Mouse (Mus musculus) c-Kit-positive CD71-positive TER-119-negative erythroid progenitor cells, embryonic 14.5 days (primary cell): ENCODE results near the gene Col4a3.

Experiments used
- DNase-seq: peaks from one replicate; pipeline ENCODE4 v3.0.0-alpha.2; 2013; ENCODE audit warnings: low read depth

Col4a3 gene

DNA sequence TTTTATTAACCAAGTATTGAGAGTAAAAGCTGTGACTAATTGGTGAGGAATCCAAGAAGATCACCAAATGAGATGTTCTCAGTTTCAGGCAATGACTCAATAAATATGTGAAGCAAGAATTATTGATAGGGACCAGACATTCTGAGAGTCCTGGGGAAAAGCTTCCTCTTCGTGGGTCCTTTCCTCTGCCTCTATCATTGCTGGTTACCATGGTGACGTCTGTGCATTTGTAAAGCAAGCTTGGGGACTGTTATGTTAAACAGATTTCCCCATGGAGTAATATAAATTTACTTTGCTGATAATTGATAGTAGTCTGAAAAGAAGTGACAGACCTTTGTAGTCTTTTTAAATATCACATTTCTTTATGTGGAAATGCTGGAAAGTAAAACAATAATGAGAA, 76.8 kb downstream of the Col4a3 start:
- DNase-seq = no peak

DNA sequence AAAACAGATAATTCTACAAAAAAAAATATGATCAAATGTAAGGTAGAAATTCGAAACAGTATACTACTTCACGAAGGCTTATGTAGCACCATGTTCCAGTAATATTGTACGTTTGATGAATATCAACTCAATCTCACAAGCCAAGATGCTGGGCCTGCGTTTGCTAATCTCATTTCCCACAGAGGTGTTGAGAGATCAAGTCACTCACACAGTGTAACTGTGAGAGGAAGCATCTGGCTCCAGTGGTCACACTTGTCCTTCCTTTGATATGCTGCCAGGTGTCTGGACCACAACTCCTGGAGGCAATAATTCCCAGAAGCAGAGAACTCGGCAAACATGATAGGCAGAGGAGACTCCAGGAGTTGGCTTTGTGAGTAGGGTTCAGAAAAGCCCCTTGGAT, 99.6 kb downstream of the Col4a3 start:
- DNase-seq = no peak

DNA sequence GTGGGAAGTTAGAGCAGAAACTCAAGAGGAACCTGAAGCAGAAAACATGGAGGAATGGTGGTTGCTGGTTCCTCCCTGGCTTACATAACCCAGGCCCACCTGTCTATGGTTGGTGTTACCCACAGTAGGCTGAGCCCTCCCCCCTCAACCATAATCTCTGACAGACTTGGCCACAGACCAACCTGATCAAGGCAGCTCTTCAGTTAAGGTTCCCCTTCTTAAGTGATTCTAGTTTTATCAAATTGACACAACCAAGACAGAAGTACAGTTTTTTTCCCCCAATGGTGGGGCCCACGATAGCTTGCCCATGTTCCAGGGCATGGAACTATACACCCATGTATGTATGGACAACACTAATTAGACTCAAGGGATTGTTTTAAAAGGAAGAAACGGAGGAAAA, 100.1 kb downstream of the Col4a3 start:
- no peak for DNase-seq

DNA sequence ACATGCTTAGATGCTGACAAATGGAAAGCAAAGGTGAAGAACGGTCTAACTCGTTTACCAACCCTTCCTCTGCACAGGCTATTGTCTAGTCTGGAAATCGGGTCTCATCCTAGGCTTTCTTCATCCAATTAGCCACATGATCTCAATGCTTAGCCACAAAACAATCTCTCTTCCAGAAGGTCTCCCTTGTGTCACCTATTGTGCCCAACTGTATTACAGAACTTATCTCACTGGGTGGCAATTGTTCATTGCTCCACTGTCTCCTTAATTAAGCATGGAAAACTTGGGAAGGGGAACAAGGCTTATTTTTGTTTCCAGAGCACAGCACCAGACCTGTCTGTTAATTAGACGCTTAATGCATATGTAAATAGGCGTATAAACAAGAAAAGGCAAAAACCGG, 101.2 kb downstream of the Col4a3 start:
- no peak for DNase-seq

DNA sequence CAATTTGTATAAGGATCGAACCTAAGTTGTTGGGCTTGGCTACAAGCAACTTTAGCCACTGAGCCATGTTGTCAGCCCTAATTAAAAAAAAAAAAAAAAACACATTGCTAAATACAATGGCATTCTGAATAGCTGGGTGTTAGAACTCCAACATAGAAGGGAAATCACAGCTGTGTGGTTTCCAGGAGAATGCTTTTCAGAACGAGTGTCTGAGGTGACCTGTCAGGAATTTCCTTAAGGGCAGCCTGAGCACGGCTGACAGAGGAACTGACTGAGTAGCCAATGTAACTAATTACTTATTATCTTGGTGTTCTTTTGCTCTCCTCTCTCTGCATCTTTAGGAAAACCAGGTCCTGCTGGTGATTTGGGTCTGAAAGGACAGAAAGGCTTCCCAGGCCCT, 109.2 kb downstream of the Col4a3 start:
- DNase-seq = no peak

DNA sequence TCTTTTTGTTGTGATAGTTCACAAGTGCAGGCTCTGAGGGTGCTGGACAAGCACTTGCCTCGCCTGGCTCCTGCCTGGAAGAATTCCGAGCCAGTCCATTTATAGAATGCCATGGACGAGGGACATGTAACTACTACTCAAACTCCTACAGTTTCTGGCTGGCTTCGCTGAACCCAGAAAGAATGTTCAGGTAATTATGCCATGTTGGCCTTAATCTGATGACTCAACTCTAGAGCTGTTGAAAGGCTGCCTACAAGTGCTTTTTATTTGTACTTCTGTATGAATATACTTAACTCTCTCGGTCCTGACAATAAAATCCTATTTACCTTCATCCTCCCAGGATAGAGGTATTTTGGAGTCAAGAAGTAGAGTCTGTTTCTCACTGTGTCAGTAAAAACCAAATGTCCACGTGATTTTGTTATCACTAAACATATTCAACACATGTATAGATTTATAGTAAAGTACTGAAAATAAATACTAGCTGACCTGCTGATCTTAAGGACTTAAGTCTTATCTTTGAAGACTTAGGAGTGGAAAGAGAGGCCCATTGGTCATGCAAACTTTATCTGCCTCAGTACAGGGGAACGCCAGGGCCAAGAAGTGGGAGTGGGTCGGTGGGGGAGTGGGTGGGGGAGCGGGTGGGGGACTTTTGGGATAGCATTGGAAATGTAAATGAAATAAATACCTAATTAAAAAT, 131.2 kb downstream of the Col4a3 start:
- DNase-seq = no peak

DNA sequence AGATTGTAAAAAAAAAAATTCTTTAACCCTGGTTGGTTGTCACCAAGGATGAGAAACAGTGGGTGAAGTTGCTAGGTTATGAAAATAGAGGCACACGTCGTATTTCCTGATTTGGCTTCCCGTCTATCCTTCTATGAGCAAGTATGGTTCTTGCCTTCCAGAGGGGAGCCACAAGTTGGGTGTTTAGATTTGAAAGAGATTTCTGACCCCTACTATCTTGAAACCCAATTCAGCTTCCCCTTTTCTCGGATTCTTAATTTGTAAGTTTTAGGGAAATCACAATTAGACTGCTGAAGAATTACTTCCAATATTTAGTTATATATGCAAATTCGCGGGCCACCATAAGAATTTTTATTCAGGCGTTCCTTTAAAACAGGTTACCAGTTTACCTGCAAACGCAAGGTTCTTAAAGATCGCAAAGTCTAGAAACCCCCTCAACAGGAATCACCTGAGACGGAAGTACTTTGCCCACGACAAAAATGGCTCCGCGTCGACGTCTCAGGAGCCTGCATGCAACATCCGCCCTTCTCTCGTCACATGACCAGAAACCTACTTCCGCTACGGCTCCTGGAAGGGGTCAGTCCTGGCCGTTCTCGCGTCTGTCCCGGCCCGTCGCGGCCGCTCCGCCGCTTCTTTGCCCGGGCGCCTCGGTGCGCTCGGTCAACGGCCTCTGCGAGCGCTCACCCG, 137.8 kb downstream of the Col4a3 start, which contains the start of gene Mff:
Gene Mff, plus strand, starts transcription at position 552 of the 687 bp plus-strand sequence.
- peak; percentile 91 for DNase-seq

DNA sequence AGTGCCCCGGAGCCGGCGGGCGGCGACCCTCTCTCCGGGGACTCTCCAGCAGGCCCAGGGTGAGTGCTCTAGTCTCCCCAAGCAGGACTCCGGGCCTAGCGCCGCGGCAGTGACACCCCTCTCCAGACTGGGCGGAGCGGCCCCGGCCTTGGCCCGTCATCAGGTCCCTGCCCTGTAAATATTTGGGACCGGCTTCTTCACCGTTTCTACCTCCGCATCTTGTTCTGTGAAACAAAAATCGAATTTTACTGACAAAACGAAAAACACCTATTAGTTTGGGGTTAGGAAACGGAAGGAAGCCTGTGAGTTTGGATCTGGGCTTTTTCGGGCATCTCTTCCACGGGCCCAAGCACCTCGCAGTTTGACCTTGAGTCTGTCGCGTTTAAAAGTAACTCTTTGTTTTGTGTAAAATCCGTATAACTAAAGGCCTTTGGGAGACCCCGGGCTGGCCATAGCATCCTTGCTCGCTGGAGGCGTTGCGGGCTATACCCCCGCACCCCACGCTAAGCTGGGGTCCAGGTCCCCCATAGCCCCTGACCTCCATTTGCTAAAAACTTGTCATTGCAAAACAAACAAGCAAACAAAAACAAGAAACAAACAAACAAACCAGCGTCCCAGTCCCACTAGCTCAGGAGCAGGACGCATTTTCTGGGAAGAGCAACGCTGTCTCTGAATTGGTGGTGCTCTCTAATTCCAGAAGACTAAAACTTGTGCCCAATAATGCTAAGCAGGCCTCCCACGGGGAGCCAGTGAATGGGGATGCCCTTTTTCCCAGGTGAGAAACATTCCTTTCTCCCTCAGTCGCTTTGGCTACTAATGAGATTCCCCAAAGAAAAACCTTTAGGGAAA, 138.5 kb downstream of the Col4a3 start:
- peak; percentile 63 for DNase-seq

DNA sequence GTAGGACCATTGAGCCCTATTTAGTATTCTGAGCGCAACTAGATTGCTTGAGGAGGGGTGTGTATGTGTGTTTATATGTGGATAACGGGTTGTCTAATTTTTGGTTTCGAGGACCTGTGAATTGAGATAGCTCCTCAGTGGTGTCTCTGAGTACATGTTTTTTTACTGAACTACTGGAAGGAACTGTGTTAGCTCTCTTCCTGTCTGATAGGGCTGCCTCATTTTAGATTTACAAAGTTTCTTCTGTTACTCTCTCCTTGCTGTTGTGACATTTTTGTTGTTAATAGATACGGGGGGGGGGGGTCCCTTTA, 139.1 kb downstream of the Col4a3 start:
- DNase-seq = peak; percentile 64

DNA sequence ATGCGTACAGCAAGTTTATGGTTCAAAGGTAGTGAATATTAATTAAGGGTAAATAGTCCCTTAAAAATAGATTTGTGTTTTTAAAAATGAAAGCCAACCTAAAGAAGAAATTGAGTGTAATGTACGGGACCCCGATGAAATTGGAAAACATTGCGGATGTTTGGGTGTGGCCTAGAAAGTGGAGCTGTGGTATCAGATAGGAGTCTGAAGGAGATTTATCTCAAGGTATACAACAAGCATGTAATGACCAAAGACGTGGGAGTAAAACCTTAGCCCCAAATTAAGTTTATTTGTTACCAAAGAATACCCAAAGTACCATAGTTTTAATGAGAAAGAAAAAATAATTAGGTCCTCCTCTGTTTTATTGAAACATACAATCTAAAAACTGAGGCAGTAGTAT, 139.8 kb downstream of the Col4a3 start:
- no peak for DNase-seq

DNA sequence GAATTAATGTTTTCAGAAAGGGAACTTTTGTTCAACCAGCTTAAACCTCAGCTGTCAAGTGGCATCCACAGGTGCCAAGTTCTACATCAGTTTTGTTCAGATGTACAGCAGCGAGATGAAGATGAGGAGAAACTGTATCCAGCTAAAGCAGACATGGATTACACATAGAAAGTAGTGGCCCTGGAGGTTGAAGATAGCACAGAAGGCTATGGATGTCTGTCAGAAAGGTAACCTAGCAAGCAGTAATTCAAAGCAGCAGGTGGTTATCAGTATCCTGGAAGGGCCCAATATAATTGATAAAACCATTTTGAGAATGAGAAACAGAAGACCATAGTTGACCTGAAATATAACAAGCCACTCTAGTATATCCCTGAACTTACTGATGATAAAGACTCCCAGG, 146.6 kb downstream of the Col4a3 start:
- no peak for DNase-seq

DNA sequence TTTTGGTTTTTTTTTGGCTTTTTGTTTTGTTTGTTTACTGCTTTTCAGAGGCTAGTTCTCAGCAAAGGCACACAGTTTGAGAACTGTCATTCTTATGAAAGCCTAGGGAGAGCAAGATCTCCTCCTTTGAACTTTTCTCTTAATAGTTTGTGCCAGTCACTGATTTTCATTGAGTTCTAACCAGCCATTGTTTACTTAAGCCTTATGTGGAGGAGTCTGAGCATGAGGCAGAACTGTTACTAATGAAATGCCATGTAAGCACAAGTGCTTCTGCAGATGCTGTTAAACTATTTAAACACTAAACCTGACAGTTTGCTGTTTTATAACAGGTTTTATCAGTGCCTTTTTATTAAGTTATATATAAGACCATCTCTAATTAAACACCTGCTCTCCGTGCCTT, 151.3 kb downstream of the Col4a3 start:
- DNase-seq = no peak

DNA sequence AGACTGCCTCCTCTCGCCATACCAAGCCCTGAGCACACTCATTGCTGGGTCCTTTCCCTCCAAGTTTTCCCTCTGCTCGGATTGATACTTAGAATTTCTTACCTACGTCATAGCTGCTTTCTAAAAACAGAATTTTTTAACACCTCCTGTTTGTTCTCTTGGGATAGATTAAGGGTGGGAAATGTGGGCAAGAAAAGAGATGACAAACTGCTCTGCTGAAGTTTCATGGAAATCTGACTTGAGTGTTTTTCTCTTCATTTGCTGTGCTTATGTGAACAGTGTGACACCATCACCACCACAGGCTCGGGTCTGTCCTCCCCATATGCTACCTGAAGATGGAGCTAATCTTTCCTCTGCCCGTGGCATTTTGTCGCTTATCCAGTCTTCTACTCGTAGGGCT, 154.8 kb downstream of the Col4a3 start:
- DNase-seq = no peak

DNA sequence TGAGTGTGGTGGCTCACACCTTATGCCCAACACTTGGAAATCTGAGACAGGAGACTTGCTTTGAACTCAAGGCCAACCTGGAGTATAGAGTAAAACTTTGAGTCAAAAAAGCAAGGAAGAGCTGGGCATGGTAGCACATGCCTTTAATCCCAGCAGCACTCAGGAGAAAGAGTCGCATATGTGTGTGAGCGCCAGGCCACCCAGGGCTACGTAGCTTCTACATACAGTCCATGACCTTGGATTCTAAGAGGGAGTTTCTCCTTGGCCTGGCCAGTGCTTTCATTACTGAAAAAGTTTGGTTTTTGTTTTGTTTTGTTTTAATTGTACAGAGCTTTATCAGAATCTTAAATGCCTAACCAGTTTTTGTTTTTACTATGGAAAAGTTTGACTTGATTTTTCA, 157.2 kb downstream of the Col4a3 start:
- no peak for DNase-seq

DNA sequence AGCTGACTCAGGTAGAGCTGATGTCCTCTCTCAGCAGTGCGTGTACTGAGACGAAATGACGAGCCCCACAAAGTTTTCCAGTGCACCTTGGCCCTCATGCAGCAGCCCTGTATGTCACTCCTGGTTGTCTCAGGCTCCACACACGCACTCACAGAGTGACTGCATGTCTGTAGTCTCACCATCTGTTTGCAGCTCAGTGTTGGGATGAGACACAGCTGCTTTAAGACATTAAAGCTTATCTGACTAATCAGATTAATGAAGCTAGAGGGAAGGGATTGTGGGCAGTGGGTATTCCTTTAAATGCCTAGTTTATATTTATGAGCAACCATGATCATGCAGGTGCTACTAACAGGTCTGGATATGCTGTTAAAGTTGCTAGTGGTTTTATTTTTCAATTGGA, 159.7 kb downstream of the Col4a3 start:
- no peak for DNase-seq

DNA sequence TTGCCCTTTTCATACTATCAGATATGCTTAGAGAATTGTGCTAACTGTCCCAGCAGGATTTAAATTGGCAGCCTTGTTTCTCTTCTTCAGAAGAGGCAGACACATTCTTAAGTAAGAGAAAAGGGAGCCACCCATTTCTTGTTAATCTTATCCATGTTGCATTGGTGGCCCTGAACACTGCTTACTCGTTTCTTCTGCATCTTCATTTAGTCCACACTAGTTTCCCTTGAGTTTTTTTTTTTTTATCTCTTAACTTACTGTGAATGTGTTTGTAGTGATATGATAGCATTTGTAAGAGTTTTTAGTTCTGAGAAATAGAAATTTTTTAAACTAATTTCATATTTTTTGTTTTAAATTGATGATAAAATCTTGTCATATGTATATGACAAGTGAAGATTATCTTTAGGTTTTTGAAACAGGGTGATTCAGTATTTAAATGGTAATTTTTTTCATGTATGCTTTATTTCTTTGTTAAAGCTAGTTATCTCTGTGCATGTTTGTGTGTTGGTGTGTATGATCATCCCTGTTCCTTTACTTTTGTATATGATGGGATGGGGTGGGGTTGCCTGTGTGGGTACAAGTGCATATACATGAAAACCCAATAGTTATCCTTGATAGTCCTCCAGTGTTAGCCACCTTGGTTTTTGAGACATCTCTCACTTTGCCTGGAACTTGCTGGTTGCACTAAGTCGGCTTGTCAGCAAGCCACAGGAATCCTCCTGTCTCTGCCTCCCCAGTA, 161.2 kb downstream of the Col4a3 start:
- DNase-seq = peak; percentile 48

DNA sequence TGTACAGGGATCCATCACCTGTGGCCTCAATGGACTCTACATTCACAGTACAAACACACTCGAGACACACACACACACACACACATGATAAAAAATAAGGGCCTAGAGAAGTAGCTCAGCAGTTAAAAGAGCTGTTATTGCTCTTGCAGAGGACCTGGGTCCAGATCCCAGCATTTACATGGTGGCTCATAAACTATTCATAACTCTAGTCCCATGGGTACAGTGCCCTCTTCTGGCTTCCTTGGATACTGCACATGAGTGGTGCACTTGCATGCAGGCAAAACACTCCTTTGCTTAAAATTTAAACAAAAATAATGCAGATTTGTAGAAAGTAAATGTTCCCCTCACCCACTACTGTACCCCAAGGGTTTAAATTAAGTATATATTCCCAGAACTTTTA, 172.8 kb downstream of the Col4a3 start:
- peak; percentile 29 for DNase-seq

DNA sequence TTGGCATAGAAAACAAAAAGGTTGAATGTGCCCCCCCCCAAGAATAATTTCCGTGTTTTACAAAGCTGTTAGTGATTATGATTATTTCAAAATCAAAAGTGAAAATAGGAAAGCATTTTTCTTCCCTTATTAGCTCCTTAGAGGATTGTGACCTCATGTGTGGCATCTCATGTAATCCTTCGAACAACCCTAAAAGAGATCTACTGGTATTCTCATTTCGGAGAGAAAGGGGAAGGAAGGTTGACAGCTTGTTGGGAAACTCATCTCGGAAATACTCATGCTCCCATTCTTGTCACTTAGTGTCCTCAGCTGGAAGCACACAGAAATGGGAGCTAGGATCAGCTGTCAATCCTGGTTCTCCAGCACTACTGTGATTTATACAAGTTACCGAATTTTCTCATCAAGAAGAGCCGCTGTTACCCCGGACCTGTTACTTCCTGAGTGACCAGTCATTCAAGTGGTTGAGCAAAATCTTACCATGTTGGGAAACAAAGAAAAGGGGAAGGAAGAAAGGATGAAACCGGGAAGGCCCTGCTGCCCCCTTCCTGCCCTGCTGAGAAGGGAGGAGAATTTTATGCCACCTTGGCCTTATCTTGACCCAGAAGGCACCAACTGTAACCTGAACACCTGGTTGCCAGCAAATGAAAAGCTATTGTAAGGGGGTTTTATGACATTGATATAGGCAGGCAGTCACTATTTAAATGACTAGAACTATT, 174.9 kb downstream of the Col4a3 start:
- DNase-seq = no peak

DNA sequence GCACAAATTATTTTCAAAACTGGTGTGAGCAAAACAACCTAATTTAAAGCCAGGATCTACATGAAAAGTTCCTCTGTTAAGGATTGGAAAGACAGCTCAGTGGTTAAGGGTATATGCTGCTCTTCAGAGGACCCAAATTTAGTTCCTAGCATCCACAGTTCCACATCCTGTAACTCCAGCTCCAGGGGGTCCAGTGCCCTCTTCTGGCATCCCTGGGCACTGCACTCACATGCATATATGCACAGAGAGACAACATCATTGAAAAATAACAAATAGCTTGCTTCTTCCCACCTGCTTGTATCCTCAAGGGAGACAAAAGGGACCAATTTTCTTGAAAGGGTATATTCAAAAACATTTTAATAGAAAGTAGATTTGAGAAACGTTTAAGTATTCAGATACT, 175.6 kb downstream of the Col4a3 start:
- no peak for DNase-seq

DNA sequence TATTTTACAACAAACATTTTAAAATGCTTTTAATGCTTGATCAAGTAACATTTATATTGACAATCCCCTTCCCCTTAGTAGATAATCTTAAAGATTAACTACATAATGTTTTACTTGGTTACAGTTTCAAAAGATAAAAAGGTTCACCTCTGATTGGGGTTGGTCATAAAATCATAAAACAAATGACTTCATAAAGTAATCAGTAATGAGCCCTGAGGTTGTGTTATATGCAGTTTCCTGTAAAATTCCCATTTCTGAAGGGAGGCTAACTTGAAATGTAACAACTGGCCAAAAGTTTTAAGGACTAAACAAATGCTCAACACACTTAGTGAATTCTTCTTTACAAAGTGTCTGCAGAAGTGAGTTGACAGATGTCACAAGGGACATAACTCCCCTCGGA, 179.5 kb downstream of the Col4a3 start:
- DNase-seq = no peak

DNA sequence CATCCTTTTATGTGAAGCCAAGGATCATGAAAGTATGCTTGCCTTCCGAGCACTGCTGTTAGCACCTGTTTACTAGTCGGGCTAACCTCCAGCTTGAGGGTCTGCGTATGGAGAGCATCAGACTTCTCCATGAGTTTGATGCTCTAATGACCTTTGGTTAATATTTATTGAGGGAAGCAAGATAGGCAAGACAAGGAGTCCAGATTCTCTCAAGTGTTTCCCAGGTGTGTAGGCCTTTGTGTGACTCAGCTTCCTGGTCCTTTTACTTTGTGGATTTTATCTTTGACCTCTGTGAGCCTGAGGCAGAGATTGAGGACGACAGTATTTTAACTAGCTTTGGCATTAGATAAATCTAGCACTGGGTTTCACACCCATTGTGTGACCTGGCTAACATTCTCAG, 179.9 kb downstream of the Col4a3 start:
- no peak for DNase-seq

DNA sequence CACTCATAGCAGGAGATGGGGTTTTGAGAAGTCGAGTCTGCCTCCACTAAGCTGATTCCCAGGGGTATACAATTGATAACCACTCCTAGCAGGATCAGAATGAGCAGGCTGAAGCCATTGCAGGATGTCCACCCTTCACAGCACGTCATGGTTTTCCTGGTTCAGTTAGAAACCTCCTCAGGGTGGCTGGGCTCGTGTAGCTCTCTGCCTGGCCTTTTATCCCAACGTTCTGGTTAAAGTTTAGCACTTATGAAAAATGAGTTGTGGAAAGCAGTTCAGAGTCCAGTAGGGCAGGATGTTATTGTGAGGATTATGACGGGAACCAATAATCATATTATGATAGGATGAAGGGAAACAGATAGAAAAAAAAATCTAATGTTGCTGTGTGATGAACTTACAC, 181.5 kb downstream of the Col4a3 start, which contains the start of gene Tm4sf20:
Gene Tm4sf20, minus strand, starts transcription at position 193 of the 400 bp plus-strand sequence.
- DNase-seq = no peak
